Mouse (Mus musculus) lung, postnatal 25 days (tissue): ENCODE data around the gene Igf2bp3.

Experiments
- DNase-seq: peaks from one replicate; pipeline ENCODE4 v3.0.0; 2022; ENCODE audit warnings: low spot score

The Igf2bp3 gene

DNA sequence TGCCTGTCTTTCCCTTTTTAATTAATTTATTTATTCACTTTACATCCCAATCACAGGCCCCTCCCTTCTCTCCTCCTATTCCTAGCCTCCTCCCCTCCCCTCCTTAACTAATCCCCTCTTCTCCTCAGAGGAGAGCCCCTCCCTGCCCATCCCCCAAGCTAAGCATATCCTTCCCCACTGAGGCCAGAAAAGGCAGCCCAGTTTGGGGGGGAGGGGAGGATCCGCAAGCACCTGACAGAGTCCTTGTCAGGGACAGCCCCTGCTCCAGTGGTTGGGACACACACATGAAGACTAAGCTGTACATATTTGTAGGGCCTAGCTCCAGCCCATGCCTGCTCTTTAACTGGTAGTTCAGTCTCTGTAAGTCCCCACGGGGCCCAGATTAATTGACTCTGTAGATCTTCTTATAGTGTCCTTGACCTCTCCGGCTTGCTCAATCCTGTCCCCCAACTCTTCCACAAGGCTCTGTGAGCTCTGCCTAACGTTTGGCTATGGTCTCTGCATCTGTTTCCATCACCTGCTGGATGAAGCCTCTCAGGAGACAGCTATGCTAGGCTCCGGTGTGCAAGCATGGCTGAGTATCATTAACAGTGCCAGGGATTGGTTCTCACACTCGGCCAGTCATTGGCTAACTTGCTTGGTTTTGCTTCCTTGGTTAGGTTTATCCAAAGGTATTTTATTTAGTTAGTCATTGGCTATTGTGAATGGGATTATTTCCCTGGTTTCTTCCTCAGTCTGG lies 82.2 kb downstream of the Igf2bp3 start:
- no peak for DNase-seq

DNA sequence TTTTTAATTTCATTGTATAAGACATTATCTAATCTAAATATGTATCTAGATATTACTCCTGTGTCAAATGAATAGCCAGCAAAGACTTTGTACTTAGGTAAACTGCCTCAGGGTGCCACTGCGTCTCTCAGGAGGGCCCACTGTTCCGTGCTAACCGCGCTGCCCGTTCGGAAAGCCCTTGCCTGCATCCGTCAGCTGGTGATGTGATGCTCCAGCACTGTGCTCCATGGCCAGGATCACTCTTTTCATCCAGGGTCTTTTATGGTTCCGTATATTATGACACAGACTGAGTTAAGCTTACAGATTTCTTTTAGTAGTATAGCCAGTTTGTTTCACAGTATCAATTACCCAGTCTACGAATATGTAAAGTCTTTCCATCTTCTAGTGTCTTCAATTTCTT lies 82.9 kb downstream of the Igf2bp3 start:
- no peak for DNase-seq

DNA sequence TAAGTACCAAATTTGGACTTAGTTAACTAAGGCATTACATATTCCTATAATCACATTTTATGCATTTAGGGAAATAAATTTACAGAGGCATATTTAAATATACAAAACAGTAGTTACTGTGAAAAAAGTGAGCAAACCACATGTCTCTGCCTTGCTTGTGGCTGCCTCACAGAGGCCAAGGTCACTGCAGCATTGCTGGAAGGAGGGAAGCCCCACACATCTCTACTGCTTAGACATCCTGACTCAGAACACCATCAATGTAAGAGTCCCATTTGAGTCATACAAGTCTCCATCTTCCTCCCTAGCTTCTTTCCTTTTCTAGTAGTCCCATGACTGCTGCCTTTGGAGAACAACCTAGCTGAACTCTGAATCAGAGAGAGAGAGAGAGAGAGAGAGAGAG lies 84.4 kb downstream of the Igf2bp3 start:
- no peak for DNase-seq

DNA sequence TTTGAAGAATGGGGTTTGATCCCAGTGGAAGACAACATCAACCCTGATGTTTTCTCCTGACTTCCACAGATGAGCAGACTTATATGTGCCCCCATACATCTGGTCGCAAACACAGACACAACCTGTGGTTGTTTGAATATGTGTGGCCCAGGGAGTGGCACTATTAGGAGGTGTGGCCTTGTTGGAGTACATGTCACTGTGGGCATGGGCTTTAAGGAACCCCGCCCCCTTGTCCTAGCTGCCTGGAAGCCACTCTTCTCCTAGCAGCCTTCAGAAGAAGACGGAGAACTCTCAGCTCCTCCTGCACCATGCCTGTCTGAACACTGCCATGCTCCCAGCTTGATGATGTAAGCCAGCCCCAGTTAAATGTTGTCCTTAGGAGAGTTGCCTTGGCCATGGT lies 94.4 kb downstream of the Igf2bp3 start:
- DNase-seq: no peak

DNA sequence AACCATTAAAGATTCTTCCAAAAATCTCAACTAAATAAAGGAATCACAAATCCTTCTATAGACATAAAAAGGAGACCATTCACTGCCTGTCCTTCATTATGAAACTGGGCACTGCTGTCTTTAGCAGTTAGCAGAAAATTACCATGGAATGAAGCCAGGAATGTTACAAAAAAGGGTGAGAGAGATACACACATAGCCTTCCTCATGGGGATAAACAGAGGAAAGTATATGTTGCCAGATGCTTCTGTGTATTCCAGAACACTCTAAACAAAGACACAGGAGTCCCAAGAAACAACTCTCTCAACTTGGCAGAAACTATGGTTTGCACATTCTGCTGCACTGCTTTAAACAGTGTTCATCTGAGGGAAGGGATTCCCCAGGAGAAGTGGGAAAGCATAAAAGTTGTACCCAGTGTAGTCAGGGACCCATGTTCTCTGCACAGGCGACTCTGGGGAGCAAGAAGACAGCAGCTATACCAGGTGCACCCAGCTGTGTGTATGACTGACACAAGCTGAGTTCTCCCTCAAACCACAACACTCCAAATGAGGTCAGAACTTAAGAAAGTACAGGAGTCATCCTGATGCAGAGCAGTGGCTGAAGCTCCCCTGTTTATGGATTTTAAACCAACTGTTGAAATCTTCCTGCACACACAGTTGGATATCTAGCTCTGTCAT lies 95.2 kb downstream of the Igf2bp3 start:
- no peak for DNase-seq

DNA sequence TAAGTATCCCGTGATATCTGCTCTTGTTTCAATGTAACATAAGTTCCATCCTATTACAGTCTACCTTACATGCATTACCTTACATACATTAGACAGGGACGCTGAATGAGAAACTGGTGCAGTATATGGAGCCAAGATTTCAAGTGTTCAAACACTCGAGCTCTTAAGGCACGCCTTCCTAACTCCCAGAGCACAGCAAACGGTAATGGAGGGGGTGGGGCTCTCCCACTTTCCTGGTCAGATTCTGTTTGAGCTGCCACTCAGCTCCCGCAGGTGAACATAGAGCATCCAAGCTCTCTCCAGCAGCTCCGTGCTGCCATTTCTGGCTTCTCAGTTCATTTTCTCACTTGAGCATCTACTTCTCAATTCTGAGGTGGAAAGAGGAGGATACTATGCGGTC lies 96.3 kb downstream of the Igf2bp3 start:
- DNase-seq: peak; percentile 52

DNA sequence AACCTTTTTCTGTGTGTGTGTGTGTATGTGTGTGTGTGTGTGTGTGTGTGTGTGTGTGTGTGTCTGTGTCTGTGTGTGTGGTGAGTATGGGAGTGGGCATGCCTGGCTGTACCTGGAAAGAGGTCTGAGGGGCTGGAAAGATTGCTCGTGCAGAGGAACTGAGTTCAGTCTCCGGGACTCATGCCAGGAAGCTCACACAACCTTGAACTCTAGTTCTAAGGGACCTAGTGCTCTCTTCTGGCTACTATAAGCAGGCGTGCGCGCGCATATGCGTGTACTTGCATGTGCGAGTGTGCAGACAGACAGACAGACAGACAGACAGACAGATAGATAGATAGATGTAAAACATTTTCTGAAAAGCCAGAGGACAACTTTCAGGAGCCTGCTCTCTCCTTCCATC lies 98.5 kb downstream of the Igf2bp3 start:
- no peak for DNase-seq

DNA sequence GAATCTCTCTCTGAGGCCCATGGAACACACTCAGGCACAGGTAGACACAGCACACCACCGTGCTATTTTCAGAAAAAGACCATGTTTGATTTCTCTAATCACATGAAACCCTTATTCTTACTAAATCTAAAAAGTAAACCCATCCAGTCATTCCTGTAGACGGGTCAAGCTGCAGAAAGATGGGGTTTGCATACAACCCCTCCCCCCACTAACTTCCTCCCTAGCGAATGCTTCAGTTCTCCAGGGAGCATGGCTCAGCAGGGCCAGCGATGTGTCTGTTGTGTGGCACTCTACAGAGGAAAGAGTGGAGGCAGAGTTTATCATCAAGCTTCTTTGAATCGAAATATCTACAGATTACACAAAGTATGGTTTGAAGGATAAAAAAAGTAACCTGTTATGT lies 99.2 kb downstream of the Igf2bp3 start:
- no peak for DNase-seq

DNA sequence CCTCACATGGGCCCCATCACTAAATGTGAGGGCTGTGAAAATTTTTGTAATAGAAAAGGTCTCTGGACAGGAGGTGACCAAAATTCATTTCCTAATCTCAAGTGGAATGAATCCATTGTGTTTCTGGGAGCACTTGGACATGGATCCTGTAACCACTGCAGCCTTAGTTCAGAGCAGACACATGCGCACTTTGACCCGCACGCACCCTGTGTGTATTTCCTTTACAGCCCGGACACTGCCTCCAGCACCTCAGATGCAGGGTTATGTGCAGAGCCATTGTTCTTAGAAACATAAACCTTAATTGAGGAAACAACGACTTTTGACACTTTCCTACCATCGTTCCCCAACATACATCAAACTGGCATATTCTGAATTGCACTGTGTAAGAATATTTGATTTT lies 100.3 kb downstream of the Igf2bp3 start:
- no peak for DNase-seq

DNA sequence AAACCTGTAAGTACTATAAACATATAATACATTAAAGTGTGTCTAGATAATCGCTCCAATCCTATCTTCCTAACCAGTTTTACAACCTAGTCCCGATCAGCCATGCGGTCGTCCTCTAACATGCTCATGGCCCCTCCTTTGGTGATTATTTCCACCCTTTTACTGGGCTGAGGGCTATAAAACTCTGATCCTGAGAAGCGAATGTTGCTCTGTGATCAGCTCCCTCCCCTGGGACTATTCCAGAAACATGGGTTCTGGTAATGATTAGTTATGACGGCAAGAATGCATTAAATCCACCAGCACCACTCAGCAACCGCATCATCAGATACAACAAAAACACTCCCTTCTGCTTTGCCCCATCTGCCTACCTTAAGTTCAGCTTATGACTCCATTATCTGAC lies 100.9 kb downstream of the Igf2bp3 start:
- DNase-seq: no peak

DNA sequence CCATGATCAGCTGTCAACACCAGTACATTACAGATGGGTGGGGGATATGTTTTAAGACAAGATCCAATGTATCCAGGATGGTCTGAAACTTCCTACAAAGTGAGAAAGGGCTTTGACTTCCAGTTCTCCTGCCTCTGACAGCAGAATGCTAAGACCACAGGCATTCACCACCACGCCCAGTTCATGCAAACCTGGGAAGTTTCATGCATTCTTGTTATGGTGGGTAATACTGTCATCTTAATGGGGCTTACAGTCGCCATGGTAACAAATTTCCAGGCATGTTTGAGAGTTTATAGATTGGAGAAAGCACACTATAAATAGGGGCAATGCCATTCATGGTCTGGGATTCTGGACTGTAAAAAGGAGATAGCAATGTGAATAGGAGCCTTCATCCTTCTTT lies 105.6 kb downstream of the Igf2bp3 start:
- no peak for DNase-seq

DNA sequence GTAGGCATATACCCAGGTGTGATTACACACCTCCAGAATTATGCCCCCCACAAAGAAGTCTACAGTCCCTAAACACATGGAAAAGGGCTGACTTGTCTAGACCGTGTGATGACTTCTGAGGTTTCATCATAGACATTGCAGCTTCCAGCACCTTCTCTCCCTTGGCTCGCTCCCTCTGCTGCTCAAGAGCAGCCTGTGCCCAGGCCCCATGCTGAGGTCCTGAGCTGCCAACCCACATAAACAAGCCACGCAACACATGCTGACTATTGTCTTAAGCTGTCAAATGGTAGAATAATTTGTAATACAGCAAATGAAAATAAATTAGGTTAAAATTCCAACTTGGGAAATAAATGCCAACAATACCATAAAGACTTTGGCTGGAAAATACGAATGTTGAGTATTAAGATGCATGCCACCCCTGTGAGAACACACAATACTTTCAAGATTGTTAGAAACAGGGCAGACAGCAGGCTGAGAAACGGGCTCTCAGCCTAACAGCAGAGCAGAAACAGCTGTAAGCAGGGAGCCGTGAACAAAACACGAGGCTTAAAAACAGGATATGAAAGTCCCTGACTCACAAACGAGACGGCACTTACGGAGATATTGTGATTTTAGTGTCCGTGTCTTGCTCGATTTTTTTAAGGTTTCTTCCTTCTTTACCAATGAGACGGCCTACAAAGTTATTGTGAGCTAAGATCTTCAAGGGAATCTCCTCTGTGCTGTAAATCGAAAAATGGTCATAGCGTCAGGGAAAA lies 107.8 kb downstream of the Igf2bp3 start:
- no peak for DNase-seq

DNA sequence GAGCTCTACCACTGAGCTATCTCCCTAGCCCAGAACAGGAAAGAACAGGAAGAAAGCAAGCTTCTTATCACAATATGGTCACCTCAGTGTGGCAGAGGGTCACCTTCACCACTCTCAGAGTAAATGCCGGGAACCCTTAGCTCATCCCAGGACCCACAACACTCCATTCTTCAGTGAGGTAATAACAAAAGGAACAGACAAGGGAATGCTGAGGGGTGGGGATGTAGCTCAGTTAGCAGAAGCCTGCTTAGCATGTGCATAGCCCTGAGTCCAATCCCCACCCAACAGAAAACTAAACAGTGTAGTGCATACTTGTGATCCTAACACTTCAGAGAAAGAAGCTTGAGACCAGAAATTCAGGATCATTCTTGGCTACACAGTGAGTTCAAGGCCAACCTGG lies 115.7 kb downstream of the Igf2bp3 start:
- no peak for DNase-seq

DNA sequence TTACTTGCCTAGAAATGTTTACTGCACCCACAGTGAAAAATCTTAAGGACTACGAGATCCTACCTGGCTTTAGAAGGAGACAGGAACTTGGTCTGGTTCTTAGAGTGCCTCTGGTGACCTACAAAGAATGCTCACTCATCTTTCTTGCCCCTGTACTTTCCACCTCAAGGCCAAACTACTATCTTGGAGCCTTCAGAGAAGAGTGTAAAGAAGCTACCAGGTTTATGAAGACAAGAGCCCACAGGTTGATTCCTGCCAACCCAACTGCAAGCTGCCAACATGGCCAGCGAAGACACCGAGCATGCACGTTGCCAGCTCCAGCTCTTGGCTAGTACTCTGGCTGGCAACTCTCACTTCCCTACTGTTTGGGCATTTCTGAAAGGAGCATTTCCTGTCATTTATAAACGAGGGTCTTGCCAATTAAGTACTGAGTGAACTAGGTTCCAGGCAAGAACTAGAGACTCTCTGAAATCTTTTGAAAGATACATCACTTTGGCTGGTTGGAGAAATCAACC lies 117.1 kb downstream of the Igf2bp3 start:
- no peak for DNase-seq

DNA sequence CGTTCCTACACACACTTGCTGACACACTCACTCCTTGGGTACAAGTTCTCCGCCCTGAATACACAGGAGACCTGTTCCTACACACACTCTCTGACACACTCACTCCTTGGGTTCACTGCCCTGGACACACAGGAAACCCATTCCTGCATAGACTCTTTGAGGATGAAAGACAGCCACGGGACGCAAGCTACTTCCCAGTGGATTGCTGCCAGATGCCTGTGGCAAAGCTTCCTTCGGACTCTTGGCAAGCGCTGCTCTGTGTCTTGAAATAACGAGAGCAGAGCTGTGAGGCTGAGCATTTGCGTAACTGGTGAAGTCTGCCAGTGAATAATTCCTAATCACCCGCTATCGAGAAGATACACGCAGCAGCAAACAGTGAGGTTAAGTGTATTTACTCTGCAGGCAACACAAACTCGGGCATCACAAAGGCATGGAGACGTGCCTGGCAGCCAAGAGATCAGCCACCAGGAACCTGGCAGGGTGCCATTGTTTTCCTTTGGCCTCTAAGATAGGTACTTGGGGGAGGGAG lies 117.8 kb downstream of the Igf2bp3 start:
- peak; percentile 89 for DNase-seq

DNA sequence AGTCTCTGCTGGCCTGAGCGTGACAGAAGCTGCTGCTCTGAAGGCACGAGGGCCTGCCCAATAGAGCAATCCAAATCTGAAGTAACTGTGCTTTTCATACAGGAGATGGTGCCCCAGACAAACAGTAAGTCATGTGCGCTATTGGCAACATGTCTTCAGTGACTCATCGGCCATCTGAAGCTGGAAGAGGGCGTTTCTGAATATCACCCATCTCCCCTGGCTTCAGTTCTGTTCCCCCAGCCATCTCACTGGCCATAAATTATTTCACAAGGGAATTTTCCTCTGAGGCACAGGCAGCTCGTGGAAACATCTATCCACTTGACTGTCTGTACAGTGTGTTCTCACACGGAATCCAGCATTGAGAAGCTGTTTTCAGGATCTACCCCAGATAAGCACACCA lies 118.3 kb downstream of the Igf2bp3 start:
- DNase-seq: peak; percentile 61

DNA sequence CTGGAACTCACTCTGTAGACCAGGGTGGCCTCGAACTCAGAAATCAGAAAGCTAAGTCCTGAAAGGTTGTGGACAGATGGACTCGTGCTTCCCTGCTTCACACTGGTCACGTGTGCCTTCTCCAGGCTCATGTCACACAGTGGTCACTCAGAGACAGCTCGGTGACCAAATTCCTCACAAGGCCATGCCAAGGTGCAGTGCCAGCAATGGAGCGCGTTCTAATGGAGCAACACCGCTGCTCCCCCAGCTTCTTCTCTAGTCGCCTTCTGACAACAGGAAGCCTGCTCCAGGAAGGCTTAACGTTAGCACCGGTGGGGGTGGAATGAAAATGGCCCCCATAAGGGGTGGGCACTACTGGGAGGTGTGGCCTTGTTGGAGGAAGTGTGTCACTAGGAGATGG lies 119.8 kb downstream of the Igf2bp3 start:
- no peak for DNase-seq

DNA sequence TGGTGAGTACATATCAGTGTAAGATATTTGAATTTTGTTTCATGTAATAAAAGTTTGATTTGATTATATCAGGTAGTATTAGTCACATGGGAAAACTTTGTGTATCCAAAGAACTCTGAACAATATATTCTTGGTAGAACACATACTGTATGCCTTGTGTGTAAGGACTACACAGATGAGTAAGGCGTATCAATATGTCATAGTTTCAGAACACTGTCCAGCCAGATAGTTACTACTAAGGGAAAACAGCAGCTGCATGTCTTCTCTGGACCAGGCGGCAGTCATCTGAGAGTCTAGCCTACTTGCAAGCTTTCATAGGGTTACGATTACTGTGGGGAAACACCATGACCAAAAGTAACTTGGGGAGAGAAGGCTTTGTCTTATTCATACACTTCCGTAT lies 131.7 kb downstream of the Igf2bp3 start:
- DNase-seq: no peak

DNA sequence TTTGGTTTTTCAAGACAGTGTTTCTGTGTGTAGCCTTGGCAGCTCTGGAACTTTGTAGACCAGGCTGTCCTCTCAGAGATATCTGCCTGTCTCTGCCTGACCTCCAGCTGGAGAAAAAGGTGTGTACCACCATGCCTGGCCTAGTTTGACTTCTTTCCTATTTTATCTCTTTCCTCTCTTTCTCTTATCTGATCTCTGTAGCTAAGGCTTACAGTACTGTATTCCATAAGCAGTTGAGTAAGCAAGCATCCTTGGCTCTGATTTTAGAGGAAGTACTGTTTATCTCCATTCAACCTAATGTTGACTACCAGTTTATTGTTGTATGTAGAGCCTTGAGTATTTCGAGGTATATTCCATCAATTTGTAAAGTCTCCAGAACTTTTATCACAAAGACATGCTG lies 135.4 kb downstream of the Igf2bp3 start:
- no peak for DNase-seq

DNA sequence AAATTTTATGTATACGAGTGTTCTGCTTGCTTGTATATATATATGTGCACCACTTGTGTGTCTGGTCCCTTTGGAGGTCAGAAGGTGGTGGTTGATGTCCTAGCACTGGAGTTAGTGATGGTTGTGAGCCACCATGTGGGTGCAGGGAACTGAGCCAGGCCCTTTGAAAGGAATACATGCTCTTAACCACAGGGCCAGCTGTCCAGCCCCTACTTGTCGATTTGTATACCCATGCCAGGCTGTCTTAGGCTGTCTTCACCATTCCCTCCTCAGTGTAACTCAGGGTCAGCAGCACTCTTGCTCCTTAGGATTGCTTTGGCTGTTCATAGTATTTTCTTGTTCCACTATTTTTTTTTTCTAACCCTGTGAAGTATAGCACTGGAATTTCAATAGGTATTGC lies 136.9 kb downstream of the Igf2bp3 start:
- no peak for DNase-seq

DNA sequence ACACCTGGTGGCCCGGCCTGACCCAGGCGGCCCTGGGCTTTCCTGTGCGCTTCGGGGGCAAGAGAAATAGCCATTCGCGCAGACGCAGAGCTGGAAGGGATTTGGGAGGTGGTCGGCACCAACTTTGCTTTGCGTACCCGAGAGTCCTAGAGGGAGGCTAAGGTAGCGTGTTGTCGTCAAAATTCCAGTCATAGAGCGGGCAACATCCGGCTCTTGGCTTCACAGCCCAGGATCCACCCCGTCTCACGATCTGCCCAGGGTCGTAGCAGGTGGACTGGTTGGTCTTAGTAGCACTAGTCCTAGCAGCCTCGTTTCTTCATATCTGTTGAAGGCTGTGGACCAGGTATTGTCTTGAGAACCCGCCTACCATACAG lies 140.7 kb downstream of the Igf2bp3 start:
- DNase-seq: no peak

DNA sequence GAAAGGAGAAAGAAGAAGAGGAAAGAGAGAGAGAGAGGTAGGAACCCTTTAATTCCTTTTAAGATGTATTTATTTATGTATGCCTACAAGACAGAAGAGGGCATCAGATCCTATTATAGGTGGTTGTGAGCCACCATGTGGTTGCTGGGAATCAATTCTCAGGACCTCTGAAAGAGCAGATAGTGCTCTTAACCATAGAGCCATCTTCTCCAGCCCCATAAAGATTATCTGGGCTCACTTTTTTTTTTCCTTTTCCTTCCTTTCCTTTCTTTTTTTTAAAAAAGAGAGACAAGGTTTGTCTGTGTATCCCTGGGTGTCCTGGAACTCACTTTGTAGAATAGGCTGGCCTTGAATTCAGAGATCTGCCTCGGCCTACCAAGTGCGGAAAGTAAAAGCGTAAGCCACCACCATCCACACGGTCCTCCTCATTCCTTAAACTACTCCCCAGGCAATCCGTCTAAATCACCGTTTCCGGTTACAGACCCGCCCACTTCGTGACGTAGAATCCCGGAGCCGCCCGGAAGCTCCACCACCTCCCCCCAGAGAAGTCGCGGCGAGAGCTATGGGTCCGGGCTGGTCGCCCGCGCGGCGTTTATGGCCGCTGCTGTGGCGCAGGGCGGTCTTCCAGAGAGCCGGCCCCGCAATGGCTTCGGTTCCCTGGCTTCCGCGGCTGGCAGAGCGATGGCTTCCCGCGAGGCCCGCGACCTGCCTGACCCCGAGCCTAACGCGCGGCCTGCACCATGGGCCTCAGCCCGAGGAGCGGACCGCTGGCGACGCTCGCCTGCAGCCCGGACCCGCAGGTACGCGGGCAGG lies 141.2 kb downstream of the Igf2bp3 start, which contains the start of gene Malsu1:
Malsu1 (plus strand) TSS at position 492 of the 813 bp plus-strand sequence.
- DNase-seq: peak; percentile 96
